ENCODE assay signal across 8 mouse cellular contexts in genomic region chr1:45313696-45314295, GRCm38 (mm10). TPM values are rescaled to one million over a fixed set of nuclear protein-coding genes. Genes with fewer than 3 reads are reported as not detected.
DNase-seq lines count a peak whose midpoint lies in the region; ATAC-seq and TF ChIP-seq lines count a peak whose summit lies in the region.

No protein-coding gene starts in this region.

- TF ChIP-seq CTCF in E14TG2a.4 (conservative IDR thresholded peaks at IDR 0.05; ENCODE audit: low read length) = 0 out of 2 replicates have a peak, but pooled peaks have one; percentile 28
- TF ChIP-seq CTCF in thymus, adult 2 months (IDR thresholded peaks at IDR 0.05; ENCODE audit: borderline replicate concordance, control insufficient read depth, extremely low read depth, insufficient read depth, low read length, poor library complexity) = no peak

- TF ChIP-seq POLR2A in thymus, adult 2 months (IDR thresholded peaks at IDR 0.05; ENCODE audit: control insufficient read depth, extremely low read depth, insufficient read depth, low read length, poor library complexity) = no peak

- no peak overlapping the region for H3K27ac ChIP-seq in hindbrain, embryonic 14.5 days
- H3K27ac ChIP-seq in thymus, adult 2 months (ENCODE audit: control insufficient read depth, insufficient read depth, low read length) = no peak overlapping the region

- 0 out of 2 replicates have a peak overlapping the region, but pooled peaks have one; percentile 16 for H3K9ac ChIP-seq in hindbrain, embryonic 14.5 days

- no peak overlapping the region for H3K4me3 ChIP-seq in E14TG2a.4 (replicated peaks; ENCODE audit: low read length)
- H3K4me3 ChIP-seq in hindbrain, embryonic 14.5 days (replicated peaks; ENCODE audit: low read length) = 0 out of 2 replicates have a peak overlapping the region, but pooled peaks have one; percentile 11
- H3K4me3 ChIP-seq in thymus, adult 2 months (ENCODE audit: control insufficient read depth, insufficient read depth, low read length) = no peak overlapping the region

- peak overlapping the region; percentile 47 for H3K4me2 ChIP-seq in hindbrain, embryonic 14.5 days (replicated peaks)

- no peaks in the 10 kb centered on the region for H3K9me3 ChIP-seq in E14TG2a.4 (ENCODE audit: low read length)
- H3K9me3 ChIP-seq in hindbrain, embryonic 14.5 days (ENCODE audit: control insufficient read depth, low read length) = no peaks in the 10 kb centered on the region

- H3K36me3 ChIP-seq in E14TG2a.4 (ENCODE audit: insufficient read depth, low read length) = no peaks in the 10 kb centered on the region
- no peaks in the 10 kb centered on the region for H3K36me3 ChIP-seq in hindbrain, embryonic 14.5 days (replicated peaks; ENCODE audit: control insufficient read depth, insufficient read depth)
- H3K36me3 ChIP-seq in thymus, adult 2 months (ENCODE audit: control insufficient read depth, insufficient read depth, low read length) = no peaks in the 10 kb centered on the region

- WGBS in hindbrain, embryonic 14.5 days = 9% methylated on average over 7 of the region's 11 CpGs
- 17% methylated on average over 7 of the region's 11 CpGs for WGBS in thymus, adult 2 months

- H3K4me1 ChIP-seq in E14TG2a.4 (replicated peaks; ENCODE audit: low read depth, low read length) = no peaks in the 10 kb centered on the region
- no peaks in the 10 kb centered on the region for H3K4me1 ChIP-seq in hindbrain, embryonic 14.5 days (replicated peaks; ENCODE audit: control insufficient read depth, insufficient read depth, low read length)
- H3K4me1 ChIP-seq in thymus, adult 2 months (replicated peaks; ENCODE audit: control insufficient read depth, insufficient read depth, low read length) = no peaks in the 10 kb centered on the region

- peak; percentile 99 for ATAC-seq in frontal cortex, adult (ENCODE audit: low TSS enrichment)
- ATAC-seq in hindbrain, embryonic 14.5 days (ENCODE audit: low FRiP score) = peak; percentile 79

- no peak for DNase-seq in frontal cortex, postnatal 10 days (ENCODE audit: low spot score in 2 of 2)
- DNase-seq in embryo, embryonic 9.5 days (ENCODE audit: extremely low spot score) = peak; percentile 59
- peak; percentile 79 for DNase-seq in hindbrain, embryonic 14.5 days (ENCODE audit: low spot score)
- peak; percentile 22 for DNase-seq in lung, postnatal 14 days
- DNase-seq in thymus, adult 2 months = no peak
- DNase-seq in B cell, adult 2 months = no peak

- H3K27me3 ChIP-seq in E14TG2a.4 (ENCODE audit: insufficient read depth, low read length) = no peaks in the 10 kb centered on the region
- no peaks in the 10 kb centered on the region for H3K27me3 ChIP-seq in hindbrain, embryonic 14.5 days (ENCODE audit: control insufficient read depth, insufficient read depth, low read length)
- H3K27me3 ChIP-seq in thymus, adult 2 months (ENCODE audit: control insufficient read depth, insufficient read depth, low read length) = no peaks in the 10 kb centered on the region

RNA-seq across cellular contexts. Expression of gene Col3a1, which starts 2.5 kb away (rescaled TPM):
- 314 and 379 TPM in 2 replicates for polyA plus RNA-seq in hindbrain, embryonic 14.5 days (2014; fragmentation: Nextera tagmentation; extraction: Ambion mirVana)
- polyA plus RNA-seq in thymus, adult 2 months (2012; rRNA removed) = 18.4 and 18.8 TPM in 2 replicates

Comparison
In these comparisons a context has a peak if more than half of its experiments do, and no peak if none do; other contexts are left out.
1. DNase-seq: peak in embryo, embryonic 9.5 days (single experiment), hindbrain, embryonic 14.5 days (single experiment) and lung, postnatal 14 days (single experiment); none in frontal cortex, postnatal 10 days (0 of 2), thymus, adult 2 months (single experiment) and B cell, adult 2 months (0 of 2).
2. RNA of gene Col3a1, which starts 2.5 kb away (polyA plus RNA-seq): 314 to 379 TPM in hindbrain, embryonic 14.5 days; 18.4 to 18.8 TPM in thymus, adult 2 months; every median in the first group is over 10 times any median in the second.